Mouse (Mus musculus): ENCODE data around the gene Fam227b. TPM values are rescaled to one million over a fixed set of nuclear protein-coding genes. Genes with fewer than 3 reads are reported as not detected.

The Fam227b gene
- polyA plus RNA-seq (2014; fragmentation: Illumina TruSeq; extraction: RNeasy Lipid Tissue Mini Kit (QIAGEN cat#74804); ENCODE audit: low read depth, low replicate concordance) = not detected

GRCm38 (mm10) chr2:126151855-126152571, at the start of gene Fam227b, which contains the start of gene Dtwd1:
Gene Fam227b (minus strand): TSS chr2:126152004.
Gene Dtwd1 (plus strand): TSS chr2:126152141.

GRCm38 (mm10) chr2:126034379-126035005, 117.3 kb downstream of the Fam227b start, which contains the start of gene Fgf7:
Gene Fgf7 (plus strand): TSS chr2:126034658.

Other genes starting within 250 kb of the Fam227b start
- gene Fgf7, start 117.3 kb downstream of the Fam227b start, polyA plus RNA-seq (2014; fragmentation: Illumina TruSeq; extraction: RNeasy Lipid Tissue Mini Kit (QIAGEN cat#74804); ENCODE audit: low read depth, low replicate concordance) = 1.4 TPM
- 7.0 TPM for gene Dtwd1, start 137 bp upstream of the Fam227b start, polyA plus RNA-seq (2014; fragmentation: Illumina TruSeq; extraction: RNeasy Lipid Tissue Mini Kit (QIAGEN cat#74804); ENCODE audit: low read depth, low replicate concordance)
- not detected for gene Gm17555, start 63.1 kb upstream of the Fam227b start, polyA plus RNA-seq (2014; fragmentation: Illumina TruSeq; extraction: RNeasy Lipid Tissue Mini Kit (QIAGEN cat#74804); ENCODE audit: low read depth, low replicate concordance)

Data from heart, adult 10 weeks (tissue).